Mouse (Mus musculus): ENCODE data around the gene Tcf7. TPM values are rescaled to one million over a fixed set of nuclear protein-coding genes. Genes with fewer than 3 reads are reported as not detected.

Tcf7 gene
- polyA plus RNA-seq, 1 experiment = 10.3 TPM

DNA sequence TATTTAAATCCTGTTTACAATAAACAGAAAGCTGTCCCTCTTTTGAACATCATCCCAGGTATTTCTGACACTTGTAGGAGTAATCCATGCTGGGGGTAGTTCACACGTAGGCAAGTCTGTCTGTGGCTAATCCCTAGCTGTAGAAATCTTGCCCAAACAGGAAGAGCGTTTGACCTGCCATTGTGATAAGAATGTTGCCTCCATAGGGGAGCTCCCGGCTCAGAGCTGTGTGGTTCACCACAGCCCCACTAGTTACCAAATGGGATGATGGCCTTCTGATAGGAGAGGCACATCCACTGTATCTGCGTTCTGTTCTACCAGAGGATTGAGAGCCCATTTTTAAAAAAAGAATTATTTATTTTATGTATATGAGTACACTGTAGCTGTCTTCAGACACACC, 22.5 kb upstream of the Tcf7 start:
- no peak for DNase-seq (ENCODE audit: low read depth)
- TF ChIP-seq POLR2A (IDR thresholded peaks at IDR 0.05; ENCODE audit: borderline replicate concordance, extremely low read depth, insufficient read depth, insufficient read length, poor library complexity, severe bottlenecking) (no peak), CTCF (IDR thresholded peaks at IDR 0.05; ENCODE audit: borderline replicate concordance, extremely low read depth, insufficient read depth, insufficient read length) (no peak)

DNA sequence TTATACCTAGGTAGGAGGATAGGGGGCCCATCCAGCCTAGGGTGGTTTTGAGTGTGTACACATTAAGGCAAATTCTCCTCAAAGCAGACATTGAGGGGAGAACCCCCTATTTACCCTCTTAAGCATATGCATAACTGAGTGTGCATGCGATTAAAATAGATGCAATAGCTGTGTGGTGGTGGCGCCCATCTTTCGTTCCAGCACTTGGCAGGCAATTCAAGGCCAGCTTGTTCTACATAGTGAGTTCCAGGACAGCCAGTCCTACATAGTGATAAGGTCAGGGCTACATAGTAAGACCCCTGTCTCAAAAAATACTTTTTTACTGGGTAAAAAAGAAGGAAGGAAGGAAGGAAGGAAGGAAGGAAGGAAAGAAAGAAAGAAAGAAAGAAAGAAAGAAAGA, 19.9 kb upstream of the Tcf7 start:
- TF ChIP-seq POLR2A (IDR thresholded peaks at IDR 0.05; ENCODE audit: borderline replicate concordance, extremely low read depth, insufficient read depth, insufficient read length, poor library complexity, severe bottlenecking) = no peak
- no peak for TF ChIP-seq CTCF (IDR thresholded peaks at IDR 0.05; ENCODE audit: borderline replicate concordance, extremely low read depth, insufficient read depth, insufficient read length)
- no peak for DNase-seq (ENCODE audit: low read depth)

DNA sequence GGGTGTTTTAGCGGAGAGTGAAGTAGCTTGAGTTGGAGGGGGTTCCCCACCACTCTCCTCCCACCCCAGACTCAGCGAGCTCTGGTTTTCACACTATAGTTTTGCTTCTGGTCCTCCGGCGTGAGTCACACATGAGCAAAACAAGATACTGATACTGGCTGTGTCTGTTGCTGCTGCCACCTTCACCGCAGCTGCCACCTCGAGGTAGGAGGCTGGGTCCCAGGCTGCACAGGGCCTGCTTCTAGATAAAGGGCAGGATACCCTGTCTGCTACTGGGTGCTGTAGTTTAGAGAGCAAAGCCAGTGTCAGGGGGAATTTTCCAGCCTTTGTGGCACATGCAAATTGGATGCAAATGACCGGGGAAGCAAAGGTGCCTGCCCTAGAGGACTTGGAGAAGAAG, 16.9 kb upstream of the Tcf7 start:
- no peak for DNase-seq (ENCODE audit: low read depth)
- TF ChIP-seq CTCF (IDR thresholded peaks at IDR 0.05; ENCODE audit: borderline replicate concordance, extremely low read depth, insufficient read depth, insufficient read length) (no peak), POLR2A (IDR thresholded peaks at IDR 0.05; ENCODE audit: borderline replicate concordance, extremely low read depth, insufficient read depth, insufficient read length, poor library complexity, severe bottlenecking) (no peak)

DNA sequence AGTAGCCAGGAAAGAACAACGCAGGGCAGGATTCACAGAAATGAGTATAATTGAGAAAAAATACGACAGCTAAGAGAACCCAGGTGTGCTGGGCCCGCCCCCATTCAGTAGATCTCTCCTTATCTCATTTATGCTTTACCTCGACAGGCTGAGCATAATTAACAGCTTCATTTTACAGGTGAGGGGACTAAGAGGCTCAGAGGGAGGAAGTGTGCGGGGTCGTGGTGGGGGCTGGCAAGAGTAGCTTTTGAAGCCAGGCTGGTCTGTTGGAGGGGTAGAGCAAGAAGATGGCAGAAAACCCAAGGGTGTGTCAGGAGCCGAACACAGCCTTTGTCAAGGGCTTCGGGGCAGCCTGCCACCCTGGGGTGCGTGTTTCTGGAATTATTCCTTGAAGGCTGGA, 16.1 kb upstream of the Tcf7 start:
- no peak for DNase-seq (ENCODE audit: low read depth)
- TF ChIP-seq CTCF (IDR thresholded peaks at IDR 0.05; ENCODE audit: borderline replicate concordance, extremely low read depth, insufficient read depth, insufficient read length) (no peak), POLR2A (IDR thresholded peaks at IDR 0.05; ENCODE audit: borderline replicate concordance, extremely low read depth, insufficient read depth, insufficient read length, poor library complexity, severe bottlenecking) (no peak)

DNA sequence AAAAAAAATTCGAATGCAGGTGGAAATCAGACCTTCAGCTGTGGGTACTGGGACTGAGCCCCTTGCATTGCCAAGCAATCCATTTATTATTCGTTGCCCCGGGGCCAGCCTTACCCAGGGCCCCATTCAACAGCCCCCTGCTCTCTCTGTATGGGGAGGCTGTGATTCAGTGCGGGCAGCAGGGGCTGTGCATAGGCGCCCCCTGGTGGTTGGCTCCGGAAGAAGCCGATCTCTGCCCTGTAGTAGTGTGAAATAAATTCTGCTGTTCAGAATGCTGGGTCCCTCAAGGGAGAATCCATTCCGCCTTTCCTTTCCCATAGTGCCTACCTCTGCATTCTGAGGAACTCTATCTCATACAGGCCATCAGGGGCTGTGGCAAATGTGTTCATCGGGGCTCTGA, 14.5 kb upstream of the Tcf7 start:
- DNase-seq (ENCODE audit: low read depth) = peak; percentile 70
- TF ChIP-seq CTCF (IDR thresholded peaks at IDR 0.05; ENCODE audit: borderline replicate concordance, extremely low read depth, insufficient read depth, insufficient read length) (peak; percentile 96), POLR2A (IDR thresholded peaks at IDR 0.05; ENCODE audit: borderline replicate concordance, extremely low read depth, insufficient read depth, insufficient read length, poor library complexity, severe bottlenecking) (no peak)

DNA sequence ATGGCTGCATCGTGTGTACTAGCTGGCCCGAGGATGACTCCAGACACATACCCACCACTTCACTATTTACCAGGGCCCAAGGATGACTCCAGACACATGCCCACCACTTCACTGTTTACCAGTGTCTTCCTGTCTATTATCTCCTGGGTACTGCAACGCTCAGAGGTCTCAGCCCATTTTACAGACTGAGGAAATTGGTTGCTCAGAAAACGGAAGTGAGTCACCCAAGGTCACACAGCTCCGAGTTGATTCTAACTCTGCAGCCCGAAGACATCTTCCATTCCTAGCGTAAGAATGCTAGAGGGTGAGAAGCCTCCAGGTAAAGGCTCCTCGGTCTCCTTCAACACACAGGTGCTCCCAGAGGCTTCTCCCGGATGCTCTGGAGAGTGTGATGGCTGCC, 11.3 kb upstream of the Tcf7 start:
- no peak for DNase-seq (ENCODE audit: low read depth)
- TF ChIP-seq POLR2A (IDR thresholded peaks at IDR 0.05; ENCODE audit: borderline replicate concordance, extremely low read depth, insufficient read depth, insufficient read length, poor library complexity, severe bottlenecking) (no peak), CTCF (IDR thresholded peaks at IDR 0.05; ENCODE audit: borderline replicate concordance, extremely low read depth, insufficient read depth, insufficient read length) (no peak)

DNA sequence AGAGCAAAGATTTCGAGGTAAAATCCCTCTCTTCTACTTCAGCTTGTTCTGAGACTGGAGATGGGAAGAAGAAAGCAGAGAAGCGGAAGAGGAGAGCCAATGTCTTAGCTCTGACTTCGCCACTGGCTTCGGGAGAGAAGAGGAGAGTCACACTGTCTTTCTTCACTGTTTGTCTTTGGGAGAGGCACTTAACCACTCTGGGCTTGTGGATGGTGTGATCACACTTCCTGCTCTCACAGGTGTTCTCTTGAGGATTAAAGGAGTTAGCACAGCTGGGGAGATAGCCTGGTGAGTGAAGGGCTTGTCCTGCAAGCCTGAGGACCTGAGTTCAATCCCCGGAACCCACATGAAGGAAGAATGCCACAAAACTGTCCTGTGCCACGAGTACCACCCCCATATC, 10.1 kb upstream of the Tcf7 start:
- TF ChIP-seq POLR2A (IDR thresholded peaks at IDR 0.05; ENCODE audit: borderline replicate concordance, extremely low read depth, insufficient read depth, insufficient read length, poor library complexity, severe bottlenecking) (no peak), CTCF (IDR thresholded peaks at IDR 0.05; ENCODE audit: borderline replicate concordance, extremely low read depth, insufficient read depth, insufficient read length) (no peak)
- DNase-seq (ENCODE audit: low read depth) = no peak

DNA sequence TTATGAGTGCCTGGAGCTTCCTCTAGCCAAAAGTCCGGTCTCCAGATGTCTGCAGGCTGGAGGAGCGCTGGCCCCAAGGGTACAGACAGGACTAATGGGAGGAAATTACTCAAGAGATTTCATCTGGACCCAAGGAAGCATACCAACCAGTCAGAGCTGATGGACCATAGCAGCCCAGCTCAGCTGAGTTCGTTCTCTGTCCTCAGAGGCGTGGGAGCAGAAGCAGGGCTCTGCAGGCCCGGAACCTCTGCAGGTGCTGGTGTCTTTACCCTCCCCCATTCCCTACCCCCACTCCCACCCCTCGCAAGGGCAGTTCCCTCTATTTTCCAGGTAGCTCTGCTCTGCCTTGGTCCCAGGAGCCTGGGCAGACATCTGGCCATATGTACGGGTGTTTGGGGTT, 9.5 kb upstream of the Tcf7 start:
- no peak for TF ChIP-seq CTCF (IDR thresholded peaks at IDR 0.05; ENCODE audit: borderline replicate concordance, extremely low read depth, insufficient read depth, insufficient read length)
- no peak for TF ChIP-seq POLR2A (IDR thresholded peaks at IDR 0.05; ENCODE audit: borderline replicate concordance, extremely low read depth, insufficient read depth, insufficient read length, poor library complexity, severe bottlenecking)
- DNase-seq (ENCODE audit: low read depth) = no peak

DNA sequence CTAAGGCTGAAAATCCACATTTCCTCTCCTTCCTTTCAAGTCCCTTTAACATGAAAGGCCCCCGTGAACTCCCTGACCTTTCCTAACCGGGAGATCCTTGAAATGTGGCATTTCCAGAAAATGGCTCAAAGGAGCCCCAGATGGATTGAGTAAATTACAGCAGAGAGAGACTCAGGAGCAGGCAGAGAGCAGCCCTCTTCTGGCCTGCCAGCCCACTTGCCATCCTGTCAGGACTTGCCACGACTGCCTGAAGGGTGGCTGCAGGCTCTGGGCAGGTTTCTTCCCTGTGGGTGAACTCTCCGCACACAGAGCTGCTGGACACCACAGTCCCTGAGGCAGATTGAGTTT, 4.1 kb upstream of the Tcf7 start:
- no peak for TF ChIP-seq POLR2A (IDR thresholded peaks at IDR 0.05; ENCODE audit: borderline replicate concordance, extremely low read depth, insufficient read depth, insufficient read length, poor library complexity, severe bottlenecking)
- no peak for TF ChIP-seq CTCF (IDR thresholded peaks at IDR 0.05; ENCODE audit: borderline replicate concordance, extremely low read depth, insufficient read depth, insufficient read length)
- peak; percentile 28 for DNase-seq (ENCODE audit: low read depth)

DNA sequence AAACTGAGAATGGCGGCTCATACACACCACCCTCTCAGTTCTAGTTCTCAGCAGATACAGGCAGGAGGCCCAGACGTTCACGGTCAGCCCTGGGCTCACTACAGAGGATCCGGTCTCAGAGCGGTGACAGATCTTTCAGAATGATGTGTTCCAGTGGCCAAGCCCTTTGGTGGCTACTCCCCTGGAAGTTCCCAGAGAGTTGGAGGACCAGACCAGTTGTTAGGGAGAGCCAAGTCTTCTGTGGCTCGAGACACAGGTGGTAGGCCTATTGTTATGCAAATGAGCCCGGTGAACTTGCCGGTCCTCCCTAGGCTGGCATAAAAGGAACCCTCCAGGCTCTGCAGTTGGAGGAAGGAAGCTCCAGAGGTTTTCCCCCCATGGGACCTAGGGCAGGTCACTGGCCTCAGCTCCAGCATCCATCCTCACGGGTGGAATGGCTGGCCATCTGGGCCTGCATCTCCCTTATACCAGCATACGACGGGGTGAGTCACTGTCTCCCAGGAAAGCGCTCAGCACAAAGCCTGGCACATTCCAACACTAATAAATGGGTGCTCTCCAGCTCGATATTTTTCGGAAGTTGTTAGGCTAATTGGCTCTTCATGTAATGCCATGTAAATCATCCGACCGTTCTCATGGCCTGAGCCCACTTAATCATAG, 3.6 kb upstream of the Tcf7 start:
- TF ChIP-seq CTCF (IDR thresholded peaks at IDR 0.05; ENCODE audit: borderline replicate concordance, extremely low read depth, insufficient read depth, insufficient read length) (no peak), POLR2A (IDR thresholded peaks at IDR 0.05; ENCODE audit: borderline replicate concordance, extremely low read depth, insufficient read depth, insufficient read length, poor library complexity, severe bottlenecking) (no peak)
- DNase-seq (ENCODE audit: low read depth) = peak; percentile 47

DNA sequence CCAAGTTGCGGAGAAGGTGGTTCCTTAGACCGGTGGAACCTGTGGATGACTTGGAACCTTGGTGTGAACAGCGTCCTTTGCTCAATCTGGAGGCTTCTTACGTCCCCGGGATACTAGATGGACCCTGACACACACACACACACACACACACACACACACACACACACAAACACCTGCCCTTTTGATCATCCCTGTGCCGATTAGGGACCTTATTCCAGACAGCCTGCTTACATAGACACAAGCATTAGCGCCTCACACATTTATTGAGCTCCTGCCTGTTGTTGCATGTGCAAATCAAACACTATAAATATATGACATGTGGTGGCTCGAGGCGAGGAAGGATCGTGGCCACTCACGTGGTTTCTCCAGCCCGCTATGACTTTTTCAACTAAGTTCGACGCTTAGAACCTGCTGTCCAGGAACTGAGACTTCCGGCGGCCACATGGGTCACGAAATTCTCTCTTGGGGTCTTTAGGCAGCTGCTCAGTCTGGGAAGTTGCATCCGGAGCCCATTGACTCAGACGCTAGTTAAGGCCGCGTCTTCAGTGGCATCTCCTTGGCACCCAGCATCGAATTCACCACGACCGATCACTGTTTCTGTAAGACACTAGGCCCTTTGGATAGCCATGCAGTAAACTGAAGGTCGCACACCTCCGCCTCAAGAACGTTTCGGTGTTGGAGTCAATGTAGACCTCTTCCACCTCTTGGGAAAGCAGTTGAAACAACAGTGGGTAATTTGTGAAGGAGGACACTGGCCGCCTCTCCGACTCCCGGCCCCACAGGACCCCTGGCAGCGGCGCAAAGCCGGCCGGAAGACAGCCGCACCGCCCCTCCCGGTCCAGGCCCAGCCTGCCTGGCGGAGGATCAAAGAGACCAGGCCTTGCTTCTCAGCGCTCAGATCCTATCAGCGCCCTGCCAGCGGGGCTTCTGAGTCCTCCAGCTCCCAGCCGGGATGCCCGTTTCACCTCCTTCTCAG, 1.1 kb upstream of the Tcf7 start:
- TF ChIP-seq POLR2A (IDR thresholded peaks at IDR 0.05; ENCODE audit: borderline replicate concordance, extremely low read depth, insufficient read depth, insufficient read length, poor library complexity, severe bottlenecking) (no peak), CTCF (IDR thresholded peaks at IDR 0.05; ENCODE audit: borderline replicate concordance, extremely low read depth, insufficient read depth, insufficient read length) (no peak)
- DNase-seq (ENCODE audit: low read depth) = peak; percentile 69

DNA sequence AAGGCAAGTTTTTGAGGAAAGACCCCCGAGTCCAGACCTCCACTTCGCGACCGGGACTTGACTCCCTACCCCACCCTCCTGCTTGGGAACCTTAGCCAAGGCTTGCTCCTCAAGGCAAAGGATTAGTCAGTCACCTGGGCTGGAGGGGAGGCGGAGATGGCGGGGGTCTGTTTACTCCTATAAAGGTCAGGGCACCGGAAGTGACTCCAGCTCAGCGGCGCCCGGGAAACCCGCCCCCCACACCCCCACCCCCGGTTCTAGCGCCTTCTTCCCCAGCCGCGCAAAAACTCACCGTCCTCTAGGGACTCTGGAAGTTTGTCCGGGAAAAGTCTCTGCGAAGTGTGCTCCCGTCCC, 417 bp downstream of the Tcf7 start:
- TF ChIP-seq POLR2A (IDR thresholded peaks at IDR 0.05; ENCODE audit: borderline replicate concordance, extremely low read depth, insufficient read depth, insufficient read length, poor library complexity, severe bottlenecking) (no peak), CTCF (IDR thresholded peaks at IDR 0.05; ENCODE audit: borderline replicate concordance, extremely low read depth, insufficient read depth, insufficient read length) (no peak)
- peak; percentile 13 for DNase-seq (ENCODE audit: low read depth)

All from brain, embryonic 14.5 days (tissue).